Mouse (Mus musculus) testis, adult 2 months (tissue): ENCODE results near the gene Wnt2b.

Source experiments
- CTCF ChIP-seq: fragments of 200-500 bp; IDR thresholded peaks from 2 replicates; pipeline ENCODE4 v1.5.1; 2012; ENCODE audit warnings: low read depth, mild to moderate bottlenecking, inconsistent platforms, low read length, moderate library complexity; ENCODE audit not compliant: control insufficient read depth, insufficient read depth, insufficient replicate concordance
- POLR2A ChIP-seq: fragments of 200-500 bp; IDR thresholded peaks from 2 replicates; pipeline ENCODE4 v1.6.1; 2012; ENCODE audit warnings: low read depth, mild to moderate bottlenecking, inconsistent platforms, low read length, moderate library complexity; ENCODE audit not compliant: control insufficient read depth

DNA sequence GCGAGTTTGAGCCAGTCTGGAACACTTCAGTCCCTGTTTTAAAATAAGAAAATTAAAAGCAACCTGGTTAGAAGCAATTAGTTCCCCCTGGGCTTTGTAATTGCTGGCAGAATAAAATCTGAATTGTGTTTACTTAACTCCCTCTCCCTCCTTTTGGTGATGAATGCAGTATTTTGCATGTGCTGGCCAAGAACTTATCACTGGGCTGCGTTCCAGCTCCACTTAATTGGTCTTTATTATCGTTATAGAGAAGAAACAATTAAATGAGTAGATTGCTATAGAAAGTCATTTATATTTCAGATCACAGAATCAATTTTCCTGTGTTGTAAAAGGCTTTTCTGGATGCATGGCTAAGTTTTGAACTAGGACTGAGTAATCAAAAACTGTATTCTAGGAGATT, 65.6 kb downstream of the Wnt2b start:
- TF ChIP-seq CTCF (no peak), POLR2A (no peak)
